Mouse (Mus musculus) kidney, adult 2 months (tissue): ENCODE data around the gene Dera.

Source experiments
- CTCF ChIP-seq: fragments of 200-500 bp; conservative IDR thresholded peaks from 2 replicates; pipeline ENCODE4 v1.5.1; 2011; ENCODE audit warnings: low read depth, mild to moderate bottlenecking, control low read depth, low read length, moderate library complexity, mixed read lengths; ENCODE audit not compliant: insufficient read depth, insufficient read length
- POLR2A ChIP-seq: fragments of 200-500 bp; IDR thresholded peaks from one replicate; pipeline ENCODE4 v1.6.1; 2011; ENCODE audit warnings: low read depth, low read length, control low read depth

DNA sequence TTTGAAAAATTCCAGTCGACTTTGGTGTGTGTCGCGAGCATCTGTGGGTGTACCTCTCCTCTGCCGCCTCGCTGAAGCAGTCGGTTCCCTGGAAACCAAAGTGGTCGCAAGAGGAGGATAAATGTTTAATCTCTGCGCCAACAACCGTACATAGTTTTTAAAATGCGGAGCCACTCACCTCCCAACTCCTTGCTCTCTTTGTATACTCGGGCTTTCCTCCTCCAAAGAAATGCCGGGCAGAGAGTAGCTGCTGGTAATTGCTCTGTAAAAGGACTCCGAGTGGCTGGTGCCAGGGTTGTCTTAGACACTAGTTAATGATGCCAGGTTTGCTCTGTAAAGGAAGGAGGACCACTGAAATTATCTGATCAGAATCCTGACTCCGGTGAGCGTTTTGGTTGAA is 6.6 kb downstream of the Dera start:
- no peak for TF ChIP-seq CTCF
- TF ChIP-seq POLR2A, result no peak
